ENCODE assay signal across 18 mouse cellular contexts in the genomic region with DNA sequence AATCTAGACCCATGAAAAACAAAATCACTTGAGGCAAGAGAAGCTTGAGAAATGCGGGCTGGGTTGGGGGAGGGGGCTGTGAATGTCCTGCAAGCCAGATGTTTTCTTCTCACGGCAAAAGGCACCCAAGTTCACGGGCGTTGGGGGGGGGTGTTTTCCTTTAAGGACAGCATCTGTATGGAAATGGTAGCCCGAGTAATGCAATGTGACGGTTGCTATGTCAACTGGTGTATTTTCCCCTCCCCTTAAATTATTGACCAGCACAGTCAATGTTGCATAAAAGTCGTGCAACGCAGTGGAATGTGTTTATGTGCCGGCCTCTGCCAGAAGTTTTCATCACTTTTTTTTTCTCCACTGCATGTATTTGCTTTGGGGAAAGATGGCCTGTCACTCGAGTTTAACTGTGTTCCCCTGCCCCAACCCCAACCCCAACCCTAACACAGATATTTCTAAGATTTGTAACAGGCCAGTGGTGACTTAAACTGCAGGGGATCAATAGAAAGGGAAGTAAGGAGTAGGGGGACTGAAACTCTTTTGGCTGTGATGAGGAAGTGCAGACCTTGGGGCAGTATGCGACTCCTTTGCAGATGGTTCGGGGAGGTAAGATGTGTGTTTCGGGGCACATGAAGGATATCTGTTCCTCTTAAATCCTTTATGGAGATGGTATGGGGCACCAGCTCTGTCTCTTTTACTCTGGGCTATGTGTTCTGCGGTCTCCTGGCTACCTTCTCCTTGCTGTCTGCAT. TPM values are rescaled to one million over a fixed set of nuclear protein-coding genes. Genes with fewer than 3 reads are reported as not detected.
DNase-seq lines count a peak whose midpoint lies in the region; ATAC-seq and TF ChIP-seq lines count a peak whose summit lies in the region.
"Had no signal": no experiment of that assay in that cellular context is flagged by ENCODE, and none has a peak within 500 bp of the region (broad histone marks: within the 10 kb centered on the region; RNA-seq: fewer than 3 reads in every experiment).

No protein-coding gene starts in this region.

- no peaks in the 10 kb centered on the region for H3K9me3 ChIP-seq in liver, postnatal 0 days (ENCODE audit: low read length)
- H3K9me3 ChIP-seq in liver, embryonic 11.5 days (ENCODE audit: control insufficient read depth, low read length): no peaks in the 10 kb centered on the region
- no peaks in the 10 kb centered on the region for H3K9me3 ChIP-seq in embryonic facial prominence, embryonic 14.5 days (ENCODE audit: control insufficient read depth, low read length)
- H3K9me3 ChIP-seq in limb, embryonic 14.5 days (ENCODE audit: control insufficient read depth, low read length): no peaks in the 10 kb centered on the region
- no peaks in the 10 kb centered on the region for H3K9me3 ChIP-seq in hindbrain, embryonic 10.5 days
- H3K9me3 ChIP-seq: forebrain, embryonic 15.5 days; heart, embryonic 10.5 days; midbrain, embryonic 12.5 days; neural tube, embryonic 12.5 days had no signal

- H3K27me3 ChIP-seq in liver, postnatal 0 days (ENCODE audit: insufficient read depth, low read length): no peaks in the 10 kb centered on the region
- H3K27me3 ChIP-seq in liver, embryonic 11.5 days (replicated peaks; ENCODE audit: control insufficient read depth, insufficient read depth, low read length): no peaks in the 10 kb centered on the region
- H3K27me3 ChIP-seq in embryonic facial prominence, embryonic 14.5 days (replicated peaks; ENCODE audit: control insufficient read depth, insufficient read depth, low read length): no peaks in the 10 kb centered on the region
- H3K27me3 ChIP-seq in limb, embryonic 14.5 days (ENCODE audit: control insufficient read depth, insufficient read depth, low read length): no peaks in the 10 kb centered on the region
- no peaks in the 10 kb centered on the region for H3K27me3 ChIP-seq in hindbrain, embryonic 10.5 days (ENCODE audit: insufficient read depth, poor library complexity, severe bottlenecking)
- H3K27me3 ChIP-seq: forebrain, embryonic 15.5 days; midbrain, embryonic 12.5 days; neural tube, embryonic 12.5 days had no signal

- WGBS in liver, postnatal 0 days (ENCODE audit: insufficient replicate concordance): 59% methylated on average over 14 of the region's 14 CpGs
- WGBS in liver, embryonic 11.5 days: 70% methylated on average over 14 of the region's 14 CpGs
- WGBS in embryonic facial prominence, embryonic 14.5 days: 53% methylated on average over 14 of the region's 14 CpGs
- 30% methylated on average over 14 of the region's 14 CpGs for WGBS in limb, embryonic 14.5 days
- WGBS in hindbrain, embryonic 10.5 days: 72% methylated on average over 14 of the region's 14 CpGs

- H3K4me2 ChIP-seq in liver, postnatal 0 days (ENCODE audit: low read depth, low read length): no peak overlapping the region
- no peak overlapping the region for H3K4me2 ChIP-seq in liver, embryonic 11.5 days
- no peak overlapping the region for H3K4me2 ChIP-seq in embryonic facial prominence, embryonic 14.5 days (ENCODE audit: low read depth, low read length)
- H3K4me2 ChIP-seq in limb, embryonic 14.5 days (replicated peaks; ENCODE audit: low read depth, low read length, severe bottlenecking): no peak overlapping the region
- H3K4me2 ChIP-seq: forebrain, embryonic 15.5 days; midbrain, embryonic 12.5 days; neural tube, embryonic 12.5 days had no signal

- no peak for TF ChIP-seq EP300 in liver, postnatal 0 days (IDR thresholded peaks at IDR 0.05; ENCODE audit: low read depth)

- H3K9ac ChIP-seq in liver, postnatal 0 days (replicated peaks): no peak overlapping the region
- no peak overlapping the region for H3K9ac ChIP-seq in liver, embryonic 11.5 days (ENCODE audit: low read depth, low read length)
- H3K9ac ChIP-seq in embryonic facial prominence, embryonic 14.5 days (ENCODE audit: low read depth, low read length): no peak overlapping the region
- no peak overlapping the region for H3K9ac ChIP-seq in limb, embryonic 14.5 days (ENCODE audit: low read depth, low read length, severe bottlenecking)
- H3K9ac ChIP-seq: forebrain, embryonic 15.5 days; midbrain, embryonic 12.5 days; neural tube, embryonic 12.5 days had no signal

- no peak for TF ChIP-seq CTCF in liver, postnatal 0 days (IDR thresholded peaks at IDR 0.05; ENCODE audit: low read depth)

- H3K36me3 ChIP-seq in liver, postnatal 0 days (replicated peaks; ENCODE audit: insufficient read depth, low read length): no peaks in the 10 kb centered on the region
- no peaks in the 10 kb centered on the region for H3K36me3 ChIP-seq in liver, embryonic 11.5 days (ENCODE audit: control insufficient read depth, insufficient read depth, low read length)
- no peaks in the 10 kb centered on the region for H3K36me3 ChIP-seq in embryonic facial prominence, embryonic 14.5 days (ENCODE audit: control insufficient read depth, insufficient read depth, low read length)
- H3K36me3 ChIP-seq in limb, embryonic 14.5 days (ENCODE audit: control insufficient read depth, insufficient read depth, low read length): no peaks in the 10 kb centered on the region
- no peaks in the 10 kb centered on the region for H3K36me3 ChIP-seq in hindbrain, embryonic 10.5 days
- H3K36me3 ChIP-seq: forebrain, embryonic 15.5 days; heart, embryonic 10.5 days; midbrain, embryonic 12.5 days; neural tube, embryonic 12.5 days had no signal

- H3K4me1 ChIP-seq in liver, postnatal 0 days (ENCODE audit: insufficient read depth): peaks cover 6% of the 10 kb centered on the region; the same call in 1 of the 2 replicates
- no peaks in the 10 kb centered on the region for H3K4me1 ChIP-seq in liver, embryonic 11.5 days (replicated peaks; ENCODE audit: control insufficient read depth, insufficient read depth, low read length)
- H3K4me1 ChIP-seq in embryonic facial prominence, embryonic 14.5 days (ENCODE audit: control insufficient read depth, insufficient read depth, low read length): peaks cover 15% of the 10 kb centered on the region
- peaks cover 20% of the 10 kb centered on the region for H3K4me1 ChIP-seq in limb, embryonic 14.5 days (ENCODE audit: control insufficient read depth, insufficient read depth, low read length)
- H3K4me1 ChIP-seq in hindbrain, embryonic 10.5 days (replicated peaks): peaks cover 12% of the 10 kb centered on the region
- H3K4me1 ChIP-seq: midbrain, embryonic 12.5 days; neural tube, embryonic 12.5 days had no signal

- peak; percentile 83 for ATAC-seq in liver, postnatal 0 days
- no peak for ATAC-seq in liver, embryonic 11.5 days (replicated peaks; ENCODE audit: low FRiP score)
- ATAC-seq in embryonic facial prominence, embryonic 14.5 days (ENCODE audit: low read depth): no peak
- ATAC-seq in limb, embryonic 14.5 days (ENCODE audit: low FRiP score, low read depth): 0 out of 2 replicates have a peak, but pooled peaks have one; percentile 32
- ATAC-seq: forebrain, embryonic 15.5 days had no signal

- TF ChIP-seq POLR2A in limb, embryonic 14.5 days (IDR thresholded peaks at IDR 0.05; ENCODE audit: borderline replicate concordance, extremely low read depth, insufficient read depth, insufficient read length): no peak

- H3K27ac ChIP-seq in liver, postnatal 0 days (ENCODE audit: low read depth): no peak overlapping the region
- H3K27ac ChIP-seq in liver, embryonic 11.5 days (ENCODE audit: low read depth, low read length): no peak overlapping the region
- H3K27ac ChIP-seq in embryonic facial prominence, embryonic 14.5 days (replicated peaks; ENCODE audit: low read depth, low read length): no peak overlapping the region
- no peak overlapping the region for H3K27ac ChIP-seq in limb, embryonic 14.5 days (replicated peaks; ENCODE audit: low read depth, low read length)
- no peak overlapping the region for H3K27ac ChIP-seq in hindbrain, embryonic 10.5 days
- H3K27ac ChIP-seq: forebrain, embryonic 15.5 days; heart, embryonic 10.5 days; layer of hippocampus, adult 2 months; midbrain, embryonic 12.5 days; neural tube, embryonic 12.5 days had no signal

- DNase-seq in liver, postnatal 0 days: peak; percentile 25
- DNase-seq in liver, embryonic 11.5 days (ENCODE audit: low spot score): no peak
- DNase-seq in NIH3T3 (ENCODE audit: low read depth): peak; percentile 96
- peak; percentile 76 for DNase-seq in embryonic facial prominence, embryonic 14.5 days (ENCODE audit: low spot score)
- DNase-seq in limb, embryonic 14.5 days (ENCODE audit: low spot score): peak; percentile 51
- no peak for DNase-seq in hindbrain, embryonic 10.5 days (ENCODE audit: low spot score)
- no peak for DNase-seq in layer of hippocampus, postnatal 14 days (ENCODE audit: low spot score in 2 of 2)
- DNase-seq: heart, postnatal 36 days; kidney, adult 8-10 months; thymus, postnatal 4 days had no signal

- H3K4me3 ChIP-seq in liver, postnatal 0 days (ENCODE audit: low read depth, low read length): no peak overlapping the region
- no peak overlapping the region for H3K4me3 ChIP-seq in liver, embryonic 11.5 days (ENCODE audit: low read depth, low read length)
- no peak overlapping the region for H3K4me3 ChIP-seq in embryonic facial prominence, embryonic 14.5 days (ENCODE audit: low read depth, low read length)
- H3K4me3 ChIP-seq in limb, embryonic 14.5 days (replicated peaks; ENCODE audit: low read length): no peak overlapping the region
- H3K4me3 ChIP-seq in hindbrain, embryonic 10.5 days: no peak overlapping the region
- H3K4me3 ChIP-seq: forebrain, embryonic 15.5 days; heart, embryonic 10.5 days; layer of hippocampus, adult 2 months; midbrain, embryonic 12.5 days; neural tube, embryonic 12.5 days had no signal

RNA-seq across cellular contexts. Expression of gene Fam169b, which starts 39.6 kb away (rescaled TPM):
- 4.5 and 4.7 TPM in 2 replicates for polyA plus RNA-seq in liver, postnatal 0 days (2015; fragmentation: Nextera tagmentation; extraction: Ambion mirVana)
- polyA plus RNA-seq in liver, embryonic 11.5 days (2014; fragmentation: Nextera tagmentation; extraction: Ambion mirVana): 0.26 and 0.29 TPM in 2 replicates
- 2.1 and 2.4 TPM in 2 replicates for polyA plus RNA-seq in embryonic facial prominence, embryonic 14.5 days (2014; fragmentation: Nextera tagmentation; extraction: Ambion mirVana)
- 1.9 and 2.5 TPM in 2 replicates for polyA plus RNA-seq in limb, embryonic 14.5 days (2012; rRNA removed)
- 1.0 TPM in 2 replicates for polyA plus RNA-seq in limb, embryonic 14.5 days (2014; fragmentation: Nextera tagmentation; extraction: Ambion mirVana)
- polyA plus RNA-seq in hindbrain, embryonic 10.5 days (2016; fragmentation: Nextera tagmentation; extraction: Ambion mirVana): 0.80 and 1.2 TPM in 2 replicates
- total RNA-seq in layer of hippocampus, postnatal 14 days (2021): under 1 TPM; 0.31 to 0.67 TPM
- total RNA-seq: MEL had no signal
- polyA plus RNA-seq: forebrain, embryonic 15.5 days had no signal

RNA-seq across cellular contexts. Expression of gene Pgpep1l, which starts 49.2 kb away (rescaled TPM):
- polyA plus RNA-seq in liver, postnatal 0 days (2015; fragmentation: Nextera tagmentation; extraction: Ambion mirVana): not detected in 2 replicates
- not detected in 2 replicates for polyA plus RNA-seq in liver, embryonic 11.5 days (2014; fragmentation: Nextera tagmentation; extraction: Ambion mirVana)
- 0.54 TPM in 1 of 2 replicates, not detected in the other for polyA plus RNA-seq in embryonic facial prominence, embryonic 14.5 days (2014; fragmentation: Nextera tagmentation; extraction: Ambion mirVana)
- 0.59 and 0.80 TPM in 2 replicates for polyA plus RNA-seq in limb, embryonic 14.5 days (2012; rRNA removed)
- polyA plus RNA-seq in limb, embryonic 14.5 days (2014; fragmentation: Nextera tagmentation; extraction: Ambion mirVana): 0.19 TPM in 1 of 2 replicates, not detected in the other
- not detected in 2 replicates for polyA plus RNA-seq in hindbrain, embryonic 10.5 days (2016; fragmentation: Nextera tagmentation; extraction: Ambion mirVana)
- 1 to 10 TPM; 1.4 to 1.7 TPM for total RNA-seq in layer of hippocampus, postnatal 14 days (2021)
- total RNA-seq: MEL had no signal
- polyA plus RNA-seq: forebrain, embryonic 15.5 days; heart, embryonic 10.5 days; liver, embryonic 16.5 days; midbrain, embryonic 12.5 days; neural tube, embryonic 12.5 days; small intestine, adult 2 months had no signal

Comparison
In these comparisons a context has a peak if more than half of its experiments do, and no peak if none do; other contexts are left out.
1. ATAC-seq: peak in liver, postnatal 0 days (single experiment) and limb, embryonic 14.5 days (single experiment); none in liver, embryonic 11.5 days (single experiment) and embryonic facial prominence, embryonic 14.5 days (single experiment).
2. DNase-seq: peak in liver, postnatal 0 days (single experiment), NIH3T3 (single experiment), embryonic facial prominence, embryonic 14.5 days (single experiment) and limb, embryonic 14.5 days (single experiment); none in liver, embryonic 11.5 days (single experiment), hindbrain, embryonic 10.5 days (single experiment) and layer of hippocampus, postnatal 14 days (0 of 2).